Mouse (Mus musculus) left cerebral cortex, postnatal 4 days (tissue): ENCODE results near the gene 1700028J19Rik. TPM values are rescaled to one million over a fixed set of nuclear protein-coding genes. Genes with fewer than 3 reads are reported as not detected.
A peak's percentile ranks its signal among the peaks of the same experiment; 100 is the strongest.
"Not testable (repeated sequence)": the region's sequence is repeated elsewhere in the genome, so short reads cannot be mapped to it uniquely, and the experiment has no call there.

ENCODE experiments used
- DNase-seq: peaks from one replicate; pipeline ENCODE4 v3.0.0-alpha.2; 2022
- intact Hi-C: fragments of 180-260 bp; cut with DNase I; formaldehyde crosslinking; loops from one replicate; pipeline ENCODE4 v1.15.1; 2025
- total RNA-seq, 2 experiments: library from RNA; stranded (reverse); gene quantifications; 2 replicates each; pipeline ENCODE4 v1.2.3; 2021

1700028J19Rik gene
- total RNA-seq, 2 experiments from 2014 or later, result 0.64 to 0.82 TPM

- intact Hi-C loops, result no loop called here
- DNase-seq, result peak; percentile 22
Observed at GRCm38 (mm10) chr7:44253023-44253616, 6.6 kb upstream of the 1700028J19Rik start.

DNA sequence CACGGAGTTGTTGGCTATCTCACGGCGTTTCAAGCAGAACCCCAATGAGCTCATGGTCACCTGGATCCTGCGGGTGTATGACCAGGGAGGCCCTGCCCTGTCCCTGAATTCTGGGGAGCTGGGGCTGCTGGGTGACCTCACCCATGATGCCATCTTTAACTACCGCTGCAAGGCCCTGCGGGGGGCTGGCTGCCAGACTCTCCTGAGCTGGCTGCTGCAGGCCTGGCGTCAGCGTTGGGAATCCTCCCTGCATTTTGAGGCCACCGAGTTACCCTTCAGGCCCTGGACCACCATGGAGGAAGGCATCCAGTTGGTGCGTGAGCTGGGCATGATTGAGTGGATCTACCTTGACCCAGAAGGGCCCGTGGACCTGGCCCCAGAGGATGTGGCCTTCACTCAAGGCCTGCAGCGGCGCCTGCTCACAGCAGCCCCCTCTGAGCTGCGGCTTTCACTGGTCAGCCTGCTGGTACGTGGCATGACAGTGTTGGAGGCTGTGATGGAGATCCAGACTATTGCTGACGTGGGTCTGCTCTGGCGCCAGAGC is 4.3 kb upstream of the 1700028J19Rik start:
- DNase-seq, intact Hi-C loops: not testable (repeated sequence)

DNA sequence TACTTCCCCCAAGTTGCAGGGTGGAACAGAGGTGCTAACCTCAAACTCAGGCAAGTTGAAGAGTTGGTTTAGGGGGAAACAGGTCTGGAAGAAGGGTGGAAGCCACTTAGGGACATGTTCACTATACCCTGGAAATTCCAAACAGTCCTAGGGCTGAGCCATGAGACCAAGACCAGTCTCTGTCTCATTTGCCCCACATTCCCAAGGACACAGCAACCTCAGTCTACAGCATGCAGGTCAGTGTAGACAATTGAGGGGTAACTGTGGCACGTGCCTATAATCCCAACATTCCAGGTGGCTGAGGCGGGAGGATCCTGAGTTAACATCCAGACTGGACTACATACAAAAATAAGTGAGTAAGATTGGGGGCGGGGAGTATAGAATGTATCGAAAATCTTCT is 2.8 kb upstream of the 1700028J19Rik start:
- intact Hi-C loops, result no loop called here
- DNase-seq, result no peak

- intact Hi-C loops, result no loop called here
- DNase-seq, result no peak
Observed at GRCm38 (mm10) chr7:44247971-44248370, 1.5 kb upstream of the 1700028J19Rik start.

DNA sequence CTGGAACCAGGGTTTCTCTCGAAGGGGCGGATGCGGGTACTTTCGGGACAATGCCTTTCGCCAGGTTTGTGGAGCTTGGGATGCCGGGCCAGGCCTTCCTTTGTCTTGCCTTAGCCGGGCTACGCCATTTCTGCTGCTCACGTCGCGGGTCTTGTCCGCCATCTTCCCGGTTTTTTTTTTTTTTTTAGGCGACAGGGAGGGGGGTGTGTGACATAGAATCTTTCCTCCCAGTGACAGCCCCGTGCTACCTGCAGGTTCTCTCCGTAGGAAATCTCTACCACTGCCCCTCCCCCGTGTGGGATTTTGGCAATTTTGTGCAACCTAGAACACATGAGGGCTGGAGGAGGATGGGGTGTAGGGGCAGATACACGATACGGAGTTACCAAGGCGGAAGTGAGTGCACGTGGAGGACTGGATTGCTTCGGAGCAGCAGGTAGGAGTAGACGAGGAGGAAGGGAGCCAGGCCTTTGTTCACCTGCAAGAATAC is 532 bp upstream of the 1700028J19Rik start:
- no peak for DNase-seq
- intact Hi-C loops, result no loop called here

DNA sequence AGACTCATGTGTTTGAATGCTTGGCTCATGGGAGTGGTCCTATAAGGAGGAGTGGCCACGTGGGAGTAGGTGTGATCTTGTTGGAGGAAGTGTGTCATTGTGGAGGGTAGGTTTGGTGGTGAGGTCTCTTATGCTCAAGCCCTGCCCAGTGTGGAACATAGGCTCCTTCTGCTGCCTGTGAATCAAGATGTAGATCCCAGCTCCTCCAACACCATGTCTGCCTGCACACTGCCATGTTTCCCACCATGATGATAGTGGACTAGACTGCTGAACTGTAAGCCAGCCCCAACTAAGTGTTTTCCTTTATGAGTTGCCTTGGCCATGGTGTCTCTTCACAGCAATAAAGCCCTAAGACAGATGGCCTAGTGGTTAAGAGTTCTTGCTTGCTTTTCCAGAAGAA is 2.4 kb downstream of the 1700028J19Rik start:
- DNase-seq, result no peak
- intact Hi-C loops, result no loop called here

DNA sequence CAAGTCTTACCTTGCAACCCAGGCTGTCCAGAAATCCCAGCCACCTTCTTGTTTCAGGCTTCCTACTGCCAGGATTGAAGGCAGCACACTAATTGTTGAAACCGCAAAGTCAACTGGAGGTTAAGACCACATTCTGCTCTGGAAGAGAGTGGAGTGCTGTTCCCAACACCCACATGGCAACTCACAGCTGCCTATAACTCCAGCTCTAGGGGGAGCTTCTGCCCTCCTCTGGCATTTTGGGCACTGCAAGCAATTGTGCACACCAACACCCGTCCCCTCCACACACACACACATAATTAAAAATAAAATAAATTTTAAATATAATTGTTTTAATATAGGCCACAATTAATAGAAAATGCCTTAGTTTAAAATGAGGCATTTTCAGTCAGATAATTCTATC is 5.3 kb downstream of the 1700028J19Rik start:
- intact Hi-C loops, result no loop called here
- DNase-seq, result no peak

GRCm38 (mm10) chr7:44240712-44241111 is 5.8 kb downstream of the 1700028J19Rik start:
- DNase-seq, result no peak
- intact Hi-C loops, result no loop called here

DNA sequence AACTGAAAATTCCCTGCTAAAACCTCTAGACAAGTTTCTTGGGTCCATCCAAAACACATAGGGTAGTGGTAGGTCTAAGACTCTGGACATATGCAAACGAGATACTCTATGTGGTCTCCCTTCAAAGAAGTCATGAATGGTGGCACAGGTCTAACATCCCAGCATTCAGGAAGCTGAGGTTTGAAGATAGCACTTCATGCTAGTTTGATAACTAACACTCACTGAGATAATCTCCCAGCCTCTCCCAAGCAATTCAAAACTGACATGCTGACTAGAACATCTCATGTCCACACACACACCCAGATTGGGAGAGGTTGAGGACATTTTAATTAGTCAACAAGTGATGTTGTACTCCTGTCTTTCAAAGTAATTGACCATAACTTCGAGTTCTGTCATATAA is 6.6 kb downstream of the 1700028J19Rik start:
- intact Hi-C loops, result no loop called here
- no peak for DNase-seq

GRCm38 (mm10) chr7:44235909-44236308 is 10.6 kb downstream of the 1700028J19Rik start, which contains the start of gene Gm36864:
Gm36864 (plus strand) TSS chr7:44236177.
- intact Hi-C loops, result no loop called here
- no peak for DNase-seq

DNA sequence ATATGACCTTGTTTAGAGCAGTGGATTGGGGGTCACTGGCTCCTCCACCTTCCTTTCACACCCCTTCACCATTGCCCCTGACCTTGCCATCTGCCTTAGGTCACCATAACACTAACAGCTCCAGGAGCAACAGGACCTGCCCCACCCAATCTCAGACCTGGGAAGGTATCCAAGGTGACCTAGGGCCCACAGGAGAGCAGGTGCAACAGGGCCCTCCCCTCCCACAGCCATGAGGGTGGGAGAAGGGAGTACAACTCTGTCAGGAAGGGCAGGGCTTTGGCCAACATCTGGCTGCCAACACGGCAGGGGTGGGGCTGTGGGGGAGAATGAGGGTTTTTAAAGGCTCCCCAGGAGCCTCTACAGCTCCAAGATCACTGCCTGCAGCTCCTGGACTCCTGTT is 21.4 kb downstream of the 1700028J19Rik start, which contains the start of gene Klk1:
Klk1 (plus strand) TSS at position 285 of the 400 bp plus-strand sequence.
- no peak for DNase-seq
- intact Hi-C loops, result no loop called here

DNA sequence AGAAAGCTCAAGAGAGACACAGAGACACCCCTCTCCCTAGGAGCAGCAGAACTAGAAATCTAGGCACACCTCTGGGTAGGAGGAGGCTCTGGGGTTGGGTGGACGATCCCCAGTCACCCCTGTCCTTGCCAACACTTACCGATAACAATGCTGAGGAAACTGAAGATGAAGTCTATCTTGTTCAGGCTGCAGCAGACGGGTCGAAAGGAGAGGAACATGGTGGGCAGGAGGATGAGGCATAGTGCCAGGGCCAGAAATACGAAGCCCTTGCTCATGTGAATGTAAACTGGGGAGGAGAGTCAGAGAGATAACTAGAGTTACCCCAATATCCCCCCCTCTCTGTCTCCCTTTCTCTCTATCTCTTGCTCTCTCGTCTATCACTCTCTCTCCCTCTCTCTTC is 24.2 kb downstream of the 1700028J19Rik start:
- DNase-seq, intact Hi-C loops: not testable (repeated sequence)

- intact Hi-C loops, DNase-seq: not testable (repeated sequence)
Observed at GRCm38 (mm10) chr7:44221601-44222000, 24.9 kb downstream of the 1700028J19Rik start.

DNA sequence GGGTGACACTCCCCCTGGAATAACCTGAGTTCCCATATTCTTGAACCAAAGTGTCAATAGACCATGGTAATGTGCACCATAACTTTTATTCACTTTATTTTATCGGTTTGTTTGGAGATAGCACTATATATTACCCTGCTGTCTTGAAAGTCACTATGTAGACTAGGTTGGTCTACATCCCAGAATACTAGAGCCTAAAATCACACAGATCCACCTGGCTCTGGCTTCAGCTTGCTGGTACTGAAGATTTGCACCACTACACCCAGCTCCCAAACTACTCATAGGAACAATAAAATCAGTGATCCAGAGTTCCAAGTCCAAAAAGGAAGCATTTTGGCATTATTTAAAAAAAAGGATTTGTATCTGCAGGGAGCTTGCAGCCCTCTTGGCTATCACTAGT is 30.9 kb downstream of the 1700028J19Rik start, which contains the start of gene Klk1b5:
Klk1b5 (plus strand) TSS at position 301 of the 400 bp plus-strand sequence.
- intact Hi-C loops, result no loop called here

GRCm38 (mm10) chr7:44208307-44208706 is 38.2 kb downstream of the 1700028J19Rik start:
- DNase-seq, result no peak
- intact Hi-C loops, result no loop called here

More for the DNA sequence above, 30.9 kb downstream of the 1700028J19Rik start, which contains the start of gene Klk1b5:
- no peak for DNase-seq

GRCm38 (mm10) chr7:44207135-44207534 is 39.4 kb downstream of the 1700028J19Rik start, which contains the start of gene Klk1b4:
Klk1b4 (plus strand) TSS chr7:44207435.
- DNase-seq, intact Hi-C loops: not testable (repeated sequence)

DNA sequence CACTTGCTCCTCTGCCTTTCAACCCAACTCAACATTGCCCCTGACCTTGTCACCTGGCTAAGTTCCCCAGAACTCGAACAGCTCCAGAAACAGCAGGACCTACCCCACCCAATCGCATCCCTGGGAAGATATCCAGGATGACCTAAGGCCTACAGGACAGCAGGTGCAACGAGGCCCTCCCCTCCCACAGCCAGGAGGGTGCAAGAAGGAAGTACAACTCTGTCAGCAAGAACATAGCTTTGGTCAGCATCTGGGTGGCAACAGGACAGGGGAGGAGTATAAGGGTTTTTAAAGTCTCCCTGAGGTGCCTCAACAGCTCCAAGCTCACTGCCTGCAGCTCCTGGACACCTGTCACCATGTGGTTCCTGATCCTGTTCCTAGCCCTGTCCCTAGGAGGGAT is 48.6 kb downstream of the 1700028J19Rik start, which contains the start of gene Klk1b3:
Klk1b3 (plus strand) TSS at position 301 of the 400 bp plus-strand sequence.
- DNase-seq, result no peak
- intact Hi-C loops, result no loop called here

- intact Hi-C loops, DNase-seq: not testable (repeated sequence)
Observed at GRCm38 (mm10) chr7:44193466-44193865, 53.0 kb downstream of the 1700028J19Rik start.

GRCm38 (mm10) chr7:44187936-44188335 is 58.6 kb downstream of the 1700028J19Rik start, which contains the start of gene Klk1b24:
Klk1b24 (plus strand) TSS chr7:44188236.
- DNase-seq, intact Hi-C loops: not testable (repeated sequence)

GRCm38 (mm10) chr7:44186516-44186915 is 60.0 kb downstream of the 1700028J19Rik start:
- DNase-seq, intact Hi-C loops: not testable (repeated sequence)
